Mouse (Mus musculus) liver, embryonic 14 days (tissue): ENCODE data around the gene Abca3. TPM values are rescaled to one million over a fixed set of nuclear protein-coding genes. Genes with fewer than 3 reads are reported as not detected.

Experiments used
- polyA plus RNA-seq: library from polyadenylated mRNA; depleted of rRNA; stranded (reverse); fragments of >200 nt; gene quantifications from 2 replicates; pipeline ENCODE4 v1.2.3, GENCODE M21; 2012; rRNA removed

Abca3 gene
- polyA plus RNA-seq = 12.3 and 15.2 TPM in 2 replicates

GRCm38 (mm10) chr17:24351760-24352357 is at the start of gene Abca3:
Gene Abca3, plus strand, starts transcription at chr17:24351950.

GRCm38 (mm10) chr17:24350926-24351759 is 607 bp upstream of the Abca3 start, which contains the start of gene Abca17:
Gene Abca17, minus strand, starts transcription at chr17:24351068.

GRCm38 (mm10) chr17:24414230-24414976 is 62.7 kb downstream of the Abca3 start, which contains the start of gene Rnps1:
Gene Rnps1, plus strand, starts transcription at chr17:24414565.

GRCm38 (mm10) chr17:24426471-24427169 is 74.9 kb downstream of the Abca3 start, which contains the start of gene Eci1:
Gene Eci1, plus strand, starts transcription at chr17:24426641.

GRCm38 (mm10) chr17:24442632-24443155 is 90.9 kb downstream of the Abca3 start, which contains the start of gene Dnase1l2:
Gene Dnase1l2, minus strand, starts transcription at chr17:24443105.

Other genes starting within 250 kb of the Abca3 start
- gene Pdpk1, start 201.0 kb upstream of the Abca3 start, polyA plus RNA-seq = 9.2 and 11.4 TPM in 2 replicates
- 9.5 and 10.5 TPM in 2 replicates for gene Amdhd2, start 188.2 kb upstream of the Abca3 start, polyA plus RNA-seq
- 198 and 244 TPM in 2 replicates for gene Atp6v0c, start 182.2 kb upstream of the Abca3 start, polyA plus RNA-seq
- 12.2 and 15.2 TPM in 2 replicates for gene Tbc1d24, start 146.4 kb upstream of the Abca3 start, polyA plus RNA-seq
- 0.45 and 0.63 TPM in 2 replicates for gene Ntn3, start 142.4 kb upstream of the Abca3 start, polyA plus RNA-seq
- gene Tedc2, start 131.1 kb upstream of the Abca3 start, polyA plus RNA-seq = 15.4 and 18.1 TPM in 2 replicates
- gene Ccnf, start 100.5 kb upstream of the Abca3 start, polyA plus RNA-seq = 33.9 and 39.6 TPM in 2 replicates
- not detected in 2 replicates for gene Abca17, start 882 bp upstream of the Abca3 start, polyA plus RNA-seq
- 108 and 124 TPM in 2 replicates for gene Rnps1, start 62.6 kb downstream of the Abca3 start, polyA plus RNA-seq
- 46.1 and 53.9 TPM in 2 replicates for gene Eci1, start 74.7 kb downstream of the Abca3 start, polyA plus RNA-seq
- gene Dnase1l2, start 91.2 kb downstream of the Abca3 start, polyA plus RNA-seq = 1.5 and 2.5 TPM in 2 replicates
- gene E4f1, start 118.4 kb downstream of the Abca3 start, polyA plus RNA-seq = 18.2 and 21.0 TPM in 2 replicates
- gene Pgp, start 118.4 kb downstream of the Abca3 start, polyA plus RNA-seq = 33.2 and 37.2 TPM in 2 replicates
- 0.29 and 0.43 TPM in 2 replicates for gene Bricd5, start 121.9 kb downstream of the Abca3 start, polyA plus RNA-seq
- 11.8 and 14.9 TPM in 2 replicates for gene Mlst8, start 127.1 kb downstream of the Abca3 start, polyA plus RNA-seq
- gene Caskin1, start 136.7 kb downstream of the Abca3 start, polyA plus RNA-seq = 0.08 and 0.12 TPM in 2 replicates
- gene Traf7, start 176.0 kb downstream of the Abca3 start, polyA plus RNA-seq = 58.5 and 65.7 TPM in 2 replicates
- 0.25 and 0.28 TPM in 2 replicates for gene Rab26, start 182.3 kb downstream of the Abca3 start, polyA plus RNA-seq
- gene Pkd1, start 197.9 kb downstream of the Abca3 start, polyA plus RNA-seq = 3.0 and 3.5 TPM in 2 replicates